Mouse (Mus musculus) limb, embryonic 10.5 days (tissue): ENCODE measurements around the gene Kcnq1. TPM values are rescaled to one million over a fixed set of nuclear protein-coding genes. Genes with fewer than 3 reads are reported as not detected.

Experiments used
- DNase-seq: peaks from one replicate; pipeline ENCODE4 v3.0.0-alpha.2; 2017; ENCODE audit warnings: low spot score
- H3K27ac ChIP-seq: fragments of 300-500 bp; sonication (generic); 2 replicates; pipeline ENCODE4 v1.5.1; 2016; ENCODE audit warnings: mild to moderate bottlenecking
- H3K27me3 ChIP-seq: fragments of 300-500 bp; sonication (generic); 2 replicates; pipeline ENCODE4 v1.6.1; 2016; ENCODE audit warnings: low read depth, mild to moderate bottlenecking; ENCODE audit not compliant: poor library complexity, severe bottlenecking
- H3K36me3 ChIP-seq: fragments of 300-500 bp; sonication (generic); 2 replicates; pipeline ENCODE4 v1.6.1; 2016; ENCODE audit warnings: mild to moderate bottlenecking, moderate library complexity
- H3K4me1 ChIP-seq: fragments of 300-500 bp; sonication (generic); 2 replicates; pipeline ENCODE4 v1.6.1; 2016
- H3K4me3 ChIP-seq: fragments of 300-500 bp; sonication (generic); 2 replicates; pipeline ENCODE4 v1.5.1; 2016; ENCODE audit warnings: mild to moderate bottlenecking, moderate library complexity
- H3K9me3 ChIP-seq: fragments of 300-500 bp; sonication (generic); replicated peaks from 2 replicates; pipeline ENCODE4 v1.6.1; 2016; ENCODE audit warnings: mild to moderate bottlenecking
- WGBS: fragments of 180-500 bp; shearing (Covaris S2); methylation state at CpG from one replicate; pipeline ENCODE4 v1.1.7; 2016; 5-methylcytosine and 5-hydroxymethylcytosine counted together
- polyA plus RNA-seq: library from polyadenylated mRNA; unstranded; fragments of >200 nt; fragmentation: Nextera tagmentation; extraction: Ambion mirVana; gene quantifications from 2 replicates; pipeline ENCODE4 v1.2.1, GENCODE M21; 2016

Gene Kcnq1
- polyA plus RNA-seq, 1 experiment from 2014 or later = 0.94 TPM

GRCm38 (mm10) chr7:143416406-143416805 is 310.2 kb downstream of the Kcnq1 start:
- Histone ChIP-seq H3K27me3 (no peaks in the 10 kb centered on the region), H3K36me3 (no peaks in the 10 kb centered on the region), H3K4me1 (peaks cover 36% of the 10 kb centered on the region), H3K27ac (peak overlapping the region; percentile 81), H3K9me3 (no peaks in the 10 kb centered on the region), H3K4me3 (no peak overlapping the region)
- 72% methylated on average over 12 of the region's 12 CpGs for WGBS
- peak; percentile 60 for DNase-seq

GRCm38 (mm10) chr7:143417875-143418274 is 311.7 kb downstream of the Kcnq1 start:
- Histone ChIP-seq H3K27me3 (no peaks in the 10 kb centered on the region), H3K9me3 (no peaks in the 10 kb centered on the region), H3K36me3 (no peaks in the 10 kb centered on the region), H3K4me3 (no peak overlapping the region), H3K27ac (peak overlapping the region; percentile 64; the same call in 1 of the 2 replicates), H3K4me1 (peaks cover 36% of the 10 kb centered on the region)
- no peak for DNase-seq
- WGBS = 83% methylated on average over 5 of the region's 5 CpGs

GRCm38 (mm10) chr7:143419585-143420160 is 313.5 kb downstream of the Kcnq1 start:
- H3K4me1 ChIP-seq = peaks cover 27% of the 10 kb centered on the region
- no peaks in the 10 kb centered on the region for H3K27me3 ChIP-seq
- DNase-seq = no peak
- no peaks in the 10 kb centered on the region for H3K9me3 ChIP-seq
- WGBS = 86% methylated on average over 4 of the region's 4 CpGs
- H3K4me3 ChIP-seq = no peak overlapping the region
- H3K27ac ChIP-seq = no peak overlapping the region
- H3K36me3 ChIP-seq = no peaks in the 10 kb centered on the region

- H3K4me3 ChIP-seq = no peak overlapping the region
- 68% methylated on average over 23 of the region's 23 CpGs for whole genome bisulfite sequencing
- H3K27me3 ChIP-seq = peaks cover 4% of the 10 kb centered on the region; the same call in 1 of the 2 replicates
- no peak for DNase-seq
- peak overlapping the region; percentile 65 for H3K27ac ChIP-seq
- H3K4me1 ChIP-seq = peaks cover 22% of the 10 kb centered on the region
- no peaks in the 10 kb centered on the region for H3K9me3 ChIP-seq
- no peaks in the 10 kb centered on the region for H3K36me3 ChIP-seq
Measured at GRCm38 (mm10) chr7:143428142-143428813, 322.1 kb downstream of the Kcnq1 start.

- Histone ChIP-seq H3K4me1 (peaks cover 25% of the 10 kb centered on the region), H3K36me3 (no peaks in the 10 kb centered on the region), H3K4me3 (no peak overlapping the region), H3K9me3 (no peaks in the 10 kb centered on the region), H3K27me3 (peaks cover 11% of the 10 kb centered on the region), H3K27ac (peak overlapping the region; percentile 65)
- 66% methylated on average over 2 of the region's 2 CpGs for WGBS
- DNase-seq = no peak
Measured at GRCm38 (mm10) chr7:143428814-143429499, 322.8 kb downstream of the Kcnq1 start.

- WGBS = 71% methylated on average over 1 of the region's 1 CpGs
- Histone ChIP-seq H3K27me3 (peaks cover 33% of the 10 kb centered on the region), H3K4me1 (peaks cover 30% of the 10 kb centered on the region), H3K36me3 (no peaks in the 10 kb centered on the region), H3K4me3 (no peak overlapping the region), H3K9me3 (no peaks in the 10 kb centered on the region), H3K27ac (no peak overlapping the region)
- DNase-seq = no peak
Measured at GRCm38 (mm10) chr7:143432631-143433030, 326.5 kb downstream of the Kcnq1 start.

GRCm38 (mm10) chr7:143433331-143433730 is 327.2 kb downstream of the Kcnq1 start:
- Histone ChIP-seq H3K36me3 (no peaks in the 10 kb centered on the region), H3K27me3 (peaks cover 34% of the 10 kb centered on the region), H3K9me3 (no peaks in the 10 kb centered on the region), H3K27ac (no peak overlapping the region), H3K4me3 (no peak overlapping the region), H3K4me1 (peaks cover 30% of the 10 kb centered on the region)
- DNase-seq = no peak
- WGBS = 65% methylated on average over 7 of the region's 7 CpGs

- Histone ChIP-seq H3K4me1 (peaks cover 33% of the 10 kb centered on the region), H3K4me3 (peak overlapping the region; percentile 62), H3K27me3 (peaks cover 70% of the 10 kb centered on the region), H3K9me3 (no peaks in the 10 kb centered on the region), H3K27ac (peak overlapping the region; percentile 99), H3K36me3 (no peaks in the 10 kb centered on the region)
- DNase-seq = no peak
- 15% methylated on average over 18 of the region's 18 CpGs for WGBS
Measured at GRCm38 (mm10) chr7:143437231-143437893, 331.2 kb downstream of the Kcnq1 start.

GRCm38 (mm10) chr7:143437894-143438581 is 331.9 kb downstream of the Kcnq1 start:
- Histone ChIP-seq H3K27me3 (peaks cover 75% of the 10 kb centered on the region), H3K4me3 (peak overlapping the region; percentile 62), H3K4me1 (peaks cover 30% of the 10 kb centered on the region), H3K27ac (peak overlapping the region; percentile 99), H3K36me3 (no peaks in the 10 kb centered on the region), H3K9me3 (no peaks in the 10 kb centered on the region)
- under 1% methylated on average over 57 of the region's 63 CpGs for WGBS
- peak; percentile 81 for DNase-seq

- Histone ChIP-seq H3K9me3 (no peaks in the 10 kb centered on the region), H3K4me1 (peaks cover 24% of the 10 kb centered on the region), H3K27me3 (peaks cover 75% of the 10 kb centered on the region), H3K4me3 (peak overlapping the region; percentile 62), H3K27ac (no peak overlapping the region), H3K36me3 (no peaks in the 10 kb centered on the region)
- DNase-seq = no peak
- 62% methylated on average over 1 of the region's 1 CpGs for WGBS
Measured at GRCm38 (mm10) chr7:143438965-143439364, 332.8 kb downstream of the Kcnq1 start.

GRCm38 (mm10) chr7:143444580-143444954 is 338.4 kb downstream of the Kcnq1 start:
- Histone ChIP-seq H3K27ac (peak overlapping the region; percentile 85), H3K9me3 (no peaks in the 10 kb centered on the region), H3K4me1 (peaks cover 28% of the 10 kb centered on the region), H3K4me3 (0 out of 2 replicates have a peak overlapping the region, but pooled peaks have one; percentile 54), H3K36me3 (no peaks in the 10 kb centered on the region), H3K27me3 (peaks cover 95% of the 10 kb centered on the region)
- WGBS = 32% methylated on average over 8 of the region's 8 CpGs
- no peak for DNase-seq

GRCm38 (mm10) chr7:143444955-143445648 is 338.9 kb downstream of the Kcnq1 start:
- Histone ChIP-seq H3K36me3 (no peaks in the 10 kb centered on the region), H3K27me3 (peaks cover 89% of the 10 kb centered on the region), H3K9me3 (no peaks in the 10 kb centered on the region), H3K27ac (peak overlapping the region; percentile 85), H3K4me1 (peaks cover 27% of the 10 kb centered on the region), H3K4me3 (peak overlapping the region; percentile 54)
- WGBS = 5% methylated on average over 55 of the region's 55 CpGs
- DNase-seq = peak; percentile 59
